Comparison of ENCODE assay signal across 27 mouse cellular contexts in the genomic region with DNA sequence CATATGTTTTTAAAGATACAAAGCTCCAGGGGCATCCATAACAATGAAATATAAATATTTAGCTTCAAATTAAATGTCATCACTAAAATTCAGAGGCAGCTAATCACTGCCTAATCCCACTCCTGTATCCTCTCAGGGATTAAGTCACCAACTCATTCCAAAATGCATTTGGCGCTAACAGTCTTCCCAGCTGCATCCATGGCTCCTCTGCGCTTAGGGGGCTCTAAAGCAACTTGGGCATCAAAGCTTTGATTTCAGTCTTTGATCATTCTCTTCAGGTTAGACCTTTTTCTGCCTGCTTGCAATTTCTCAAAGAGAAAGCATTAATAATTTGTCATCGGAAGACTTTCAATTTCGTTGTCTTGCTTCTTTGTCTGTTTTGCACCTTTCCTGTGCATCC.
A peak's percentile ranks its signal among the peaks of the same experiment; 100 is the strongest.
DNase-seq lines count a peak whose midpoint lies in the region; ATAC-seq and TF ChIP-seq lines count a peak whose summit lies in the region.
"Had no signal": no experiment of that assay in that cellular context is flagged by ENCODE, and none has a peak within 500 bp of the region (broad histone marks: within the 10 kb centered on the region; RNA-seq: fewer than 3 reads in every experiment).

No protein-coding gene starts in this region.

- no peak for ATAC-seq in midbrain, embryonic 11.5 days (ENCODE audit: low FRiP score)
- ATAC-seq in midbrain, embryonic 14.5 days (ENCODE audit: low FRiP score, low TSS enrichment): no peak
- no peak for ATAC-seq in intestine, embryonic 16.5 days
- ATAC-seq: CD4-positive, CD25-positive, alpha-beta regulatory T cell, adult 4 months; forebrain, embryonic 16.5 days; hindbrain, postnatal 0 days; inflammation-experienced regulatory T-cells, adult 6 months had no signal

- DNase-seq in brain, embryonic 14.5 days (ENCODE audit: low read depth): peak; percentile 62
- peak; percentile 85 for DNase-seq in midbrain, embryonic 11.5 days (ENCODE audit: low spot score, missing footprints)
- DNase-seq in midbrain, embryonic 14.5 days: peak; percentile 70
- no peak for DNase-seq in adrenal gland, postnatal 36 days
- no peak for DNase-seq in frontal cortex, adult 2 months (ENCODE audit: extremely low spot score in 1 of 2, low spot score in 1 of 2)
- DNase-seq: adrenal gland, adult 2 months; adrenal gland, postnatal 25 days; cerebellum, adult 11 months; cerebellum, adult 2 months; cerebellum, adult 9-11 months; cerebellum, postnatal 25 days; gastrocnemius, adult 2 months; gastrocnemius, postnatal 14 days; heart, adult 11 months; heart, postnatal 10 days; heart, postnatal 4 days had no signal

- no peaks in the 10 kb centered on the region for H3K36me3 ChIP-seq in midbrain, embryonic 11.5 days (ENCODE audit: control insufficient read depth, insufficient read depth, low read length)
- H3K36me3 ChIP-seq in midbrain, embryonic 14.5 days (ENCODE audit: control insufficient read depth, insufficient read depth, low read length): no peaks in the 10 kb centered on the region
- no peaks in the 10 kb centered on the region for H3K36me3 ChIP-seq in intestine, embryonic 16.5 days (ENCODE audit: control insufficient read depth, insufficient read depth, low read length)
- H3K36me3 ChIP-seq: embryonic facial prominence, embryonic 12.5 days; embryonic facial prominence, embryonic 15.5 days; forebrain, embryonic 12.5 days; heart, embryonic 12.5 days; heart, embryonic 15.5 days had no signal

- no peak overlapping the region for H3K9ac ChIP-seq in midbrain, embryonic 11.5 days (ENCODE audit: low read length)
- no peak overlapping the region for H3K9ac ChIP-seq in midbrain, embryonic 14.5 days (replicated peaks; ENCODE audit: low read length)
- no peak overlapping the region for H3K9ac ChIP-seq in intestine, embryonic 16.5 days (ENCODE audit: low read depth, low read length)
- H3K9ac ChIP-seq: embryonic facial prominence, embryonic 12.5 days; embryonic facial prominence, embryonic 15.5 days; forebrain, embryonic 12.5 days; heart, embryonic 12.5 days; heart, embryonic 15.5 days; hindbrain, embryonic 14.5 days had no signal

- peaks cover 43% of the 10 kb centered on the region for H3K4me1 ChIP-seq in midbrain, embryonic 11.5 days (ENCODE audit: control insufficient read depth, insufficient read depth, low read length)
- peaks cover 47% of the 10 kb centered on the region for H3K4me1 ChIP-seq in midbrain, embryonic 14.5 days (ENCODE audit: control insufficient read depth, insufficient read depth, low read length)
- no peaks in the 10 kb centered on the region for H3K4me1 ChIP-seq in intestine, embryonic 16.5 days (ENCODE audit: control insufficient read depth, insufficient read depth, low read length)
- H3K4me1 ChIP-seq: embryonic facial prominence, embryonic 12.5 days; embryonic facial prominence, embryonic 15.5 days; heart, embryonic 12.5 days; heart, embryonic 15.5 days had no signal

- TF ChIP-seq POLR2A in brain, embryonic 14.5 days (IDR thresholded peaks at IDR 0.05; ENCODE audit: borderline replicate concordance, extremely low read depth, insufficient read depth, insufficient read length, poor library complexity, severe bottlenecking): no peak

- no peaks in the 10 kb centered on the region for H3K27me3 ChIP-seq in midbrain, embryonic 11.5 days (ENCODE audit: control insufficient read depth, insufficient read depth, low read length)
- H3K27me3 ChIP-seq in midbrain, embryonic 14.5 days (ENCODE audit: control insufficient read depth, insufficient read depth, low read length): no peaks in the 10 kb centered on the region
- H3K27me3 ChIP-seq in intestine, embryonic 16.5 days (replicated peaks; ENCODE audit: control insufficient read depth, insufficient read depth, low read length): no peaks in the 10 kb centered on the region
- H3K27me3 ChIP-seq: embryonic facial prominence, embryonic 12.5 days; embryonic facial prominence, embryonic 15.5 days; forebrain, embryonic 12.5 days; heart, embryonic 12.5 days; heart, embryonic 15.5 days had no signal

- H3K4me2 ChIP-seq in midbrain, embryonic 11.5 days: no peak overlapping the region
- H3K4me2 ChIP-seq in midbrain, embryonic 14.5 days (ENCODE audit: low read length): no peak overlapping the region
- H3K4me2 ChIP-seq in intestine, embryonic 16.5 days (ENCODE audit: low read depth, low read length): no peak overlapping the region
- H3K4me2 ChIP-seq: embryonic facial prominence, embryonic 12.5 days; embryonic facial prominence, embryonic 15.5 days; forebrain, embryonic 12.5 days; heart, embryonic 12.5 days; heart, embryonic 15.5 days; hindbrain, embryonic 14.5 days had no signal

- TF ChIP-seq CTCF in brain, embryonic 14.5 days (IDR thresholded peaks at IDR 0.05; ENCODE audit: borderline replicate concordance, extremely low read depth, insufficient read depth, insufficient read length): no peak

- H3K9me3 ChIP-seq in midbrain, embryonic 11.5 days (ENCODE audit: control insufficient read depth, low read length): no peaks in the 10 kb centered on the region
- H3K9me3 ChIP-seq in midbrain, embryonic 14.5 days (ENCODE audit: control insufficient read depth, low read length): no peaks in the 10 kb centered on the region
- no peaks in the 10 kb centered on the region for H3K9me3 ChIP-seq in intestine, embryonic 16.5 days (ENCODE audit: control insufficient read depth, low read length)
- H3K9me3 ChIP-seq: embryonic facial prominence, embryonic 12.5 days; embryonic facial prominence, embryonic 15.5 days; forebrain, embryonic 12.5 days; heart, embryonic 12.5 days; heart, embryonic 15.5 days had no signal

- H3K27ac ChIP-seq in midbrain, embryonic 11.5 days (ENCODE audit: low read depth, low read length): peak overlapping the region; percentile 55
- H3K27ac ChIP-seq in midbrain, embryonic 14.5 days (replicated peaks; ENCODE audit: low read depth, low read length): peak overlapping the region; percentile 73
- H3K27ac ChIP-seq in intestine, embryonic 16.5 days (ENCODE audit: low read length): no peak overlapping the region
- H3K27ac ChIP-seq: embryonic facial prominence, embryonic 12.5 days; embryonic facial prominence, embryonic 15.5 days; forebrain, embryonic 12.5 days; gastrocnemius, adult 2 months; heart, embryonic 15.5 days; hindbrain, embryonic 14.5 days; hindbrain, postnatal 0 days had no signal

- 25% methylated on average over 4 of the region's 4 CpGs for WGBS in midbrain, embryonic 11.5 days
- 22% methylated on average over 4 of the region's 4 CpGs for WGBS in midbrain, embryonic 14.5 days
- 79% methylated on average over 4 of the region's 4 CpGs for WGBS in intestine, embryonic 16.5 days

- H3K4me3 ChIP-seq in midbrain, embryonic 11.5 days (ENCODE audit: low read depth, low read length): no peak overlapping the region
- H3K4me3 ChIP-seq in midbrain, embryonic 14.5 days (replicated peaks; ENCODE audit: low read depth, low read length): no peak overlapping the region
- H3K4me3 ChIP-seq in intestine, embryonic 16.5 days (ENCODE audit: low read length): no peak overlapping the region
- H3K4me3 ChIP-seq: embryonic facial prominence, embryonic 12.5 days; embryonic facial prominence, embryonic 15.5 days; forebrain, embryonic 12.5 days; gastrocnemius, adult 2 months; heart, embryonic 12.5 days; heart, embryonic 15.5 days had no signal

Comparison
In these comparisons a context has a peak if more than half of its experiments do, and no peak if none do; other contexts are left out.
1. DNase-seq: peak in brain, embryonic 14.5 days (single experiment), midbrain, embryonic 11.5 days (single experiment) and midbrain, embryonic 14.5 days (single experiment); none in adrenal gland, postnatal 36 days (0 of 2) and frontal cortex, adult 2 months (0 of 2).